ENCODE assay signal across 7 mouse cellular contexts in the genomic region with DNA sequence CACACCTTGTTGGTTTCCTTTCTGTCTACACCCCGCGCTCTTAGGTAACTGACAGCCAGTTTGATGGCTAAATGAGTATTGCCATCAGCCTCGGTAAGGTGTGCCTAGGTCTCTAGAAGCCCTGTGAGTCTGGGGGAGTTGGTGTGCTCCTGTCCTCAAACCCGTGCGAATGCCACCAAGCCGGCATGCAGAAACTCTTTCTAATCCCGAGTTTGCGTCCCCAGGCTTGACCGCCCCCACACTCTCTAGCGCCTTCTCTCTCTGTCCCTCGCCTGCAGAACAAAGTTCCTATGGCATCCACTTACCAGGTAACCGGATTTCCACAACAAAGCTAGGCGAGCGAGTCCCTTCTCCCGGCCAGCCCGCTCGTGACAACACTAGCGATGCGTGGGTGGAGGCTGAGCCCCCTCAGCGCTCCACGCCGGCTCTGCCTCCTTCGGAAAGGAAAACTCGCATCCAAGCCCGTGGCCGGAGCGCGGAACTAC. TPM values are rescaled to one million over a fixed set of nuclear protein-coding genes. Genes with fewer than 3 reads are reported as not detected.
DNase-seq lines count a peak whose midpoint lies in the region; ATAC-seq lines count a peak whose summit lies in the region.

No protein-coding gene starts in this region.

- H3K36me3 ChIP-seq in embryonic facial prominence, embryonic 10.5 days (replicated peaks): no peaks in the 10 kb centered on the region
- no peaks in the 10 kb centered on the region for H3K36me3 ChIP-seq in hindbrain, embryonic 13.5 days
- no peaks in the 10 kb centered on the region for H3K36me3 ChIP-seq in megakaryocyte, embryonic 14.5 days (replicated peaks; ENCODE audit: low read length)

- H3K27me3 ChIP-seq in embryonic facial prominence, embryonic 10.5 days (replicated peaks; ENCODE audit: low read depth, poor library complexity, severe bottlenecking): peaks cover 56% of the 10 kb centered on the region
- peaks cover 60% of the 10 kb centered on the region for H3K27me3 ChIP-seq in hindbrain, embryonic 13.5 days
- H3K27me3 ChIP-seq in megakaryocyte, embryonic 14.5 days (replicated peaks): peaks cover 70% of the 10 kb centered on the region

- ATAC-seq in hindbrain, embryonic 13.5 days (ENCODE audit: low FRiP score): no peak
- no peak for ATAC-seq in cerebellum, adult (ENCODE audit: insufficient number of reproducible peaks, low FRiP score, low TSS enrichment)

- DNase-seq in retina, embryonic 14.5 days (ENCODE audit: low spot score): peak; percentile 35
- DNase-seq in retina, postnatal 1 day: no peak
- DNase-seq in embryonic facial prominence, embryonic 10.5 days (ENCODE audit: low spot score): peak; percentile 54
- no peak for DNase-seq in Muller cell, postnatal 12 days (ENCODE audit: inconsistent ontology term)

- peak overlapping the region; percentile 76 for H3K27ac ChIP-seq in embryonic facial prominence, embryonic 10.5 days (replicated peaks)
- no peak overlapping the region for H3K27ac ChIP-seq in hindbrain, embryonic 13.5 days

- peaks cover 37% of the 10 kb centered on the region for H3K4me1 ChIP-seq in embryonic facial prominence, embryonic 10.5 days
- peaks cover 31% of the 10 kb centered on the region for H3K4me1 ChIP-seq in hindbrain, embryonic 13.5 days (replicated peaks)
- peaks cover 27% of the 10 kb centered on the region for H3K4me1 ChIP-seq in megakaryocyte, embryonic 14.5 days

- no peaks in the 10 kb centered on the region for H3K9me3 ChIP-seq in embryonic facial prominence, embryonic 10.5 days
- H3K9me3 ChIP-seq in hindbrain, embryonic 13.5 days: no peaks in the 10 kb centered on the region
- 0 out of 2 replicates have a peak, but pooled peaks cover 4% of the 10 kb centered on the region for H3K9me3 ChIP-seq in megakaryocyte, embryonic 14.5 days

- peak overlapping the region; percentile 69 for H3K9ac ChIP-seq in hindbrain, embryonic 13.5 days

- peak overlapping the region; percentile 74 for H3K4me3 ChIP-seq in embryonic facial prominence, embryonic 10.5 days
- H3K4me3 ChIP-seq in hindbrain, embryonic 13.5 days: peak overlapping the region; percentile 57
- peak overlapping the region; percentile 92 for H3K4me3 ChIP-seq in megakaryocyte, embryonic 14.5 days (replicated peaks)

- WGBS in embryonic facial prominence, embryonic 10.5 days: under 1% methylated on average over 28 of the region's 28 CpGs
- under 1% methylated on average over 28 of the region's 28 CpGs for WGBS in hindbrain, embryonic 13.5 days

- H3K4me2 ChIP-seq in hindbrain, embryonic 13.5 days: peak overlapping the region; percentile 99

RNA-seq across cellular contexts. Expression of a gene that starts 0.5 kb away (rescaled TPM):
- polyA plus RNA-seq in embryonic facial prominence, embryonic 10.5 days (2016; fragmentation: Nextera tagmentation; extraction: Ambion mirVana): 1.7 and 2.3 TPM in 2 replicates
- 1.5 and 3.5 TPM in 2 replicates for polyA plus RNA-seq in hindbrain, embryonic 13.5 days (2015; fragmentation: Nextera tagmentation; extraction: Ambion mirVana)
- 0.06 TPM in 1 of 2 replicates, not detected in the other for polyA plus RNA-seq in megakaryocyte, embryonic 14.5 days (2012; ENCODE audit: insufficient read depth, low replicate concordance)

Comparison
In these comparisons a context has a peak if more than half of its experiments do, and no peak if none do; other contexts are left out.
1. DNase-seq: peak in retina, embryonic 14.5 days (single experiment) and embryonic facial prominence, embryonic 10.5 days (single experiment); none in retina, postnatal 1 day (single experiment) and Muller cell, postnatal 12 days (single experiment).
2. Peak in every context shown above with its lines, with median percentiles within 50 percentile points of each other: H3K4me3 ChIP-seq.